Mouse (Mus musculus): Measurements from ENCODE around the gene Olfr350.

DNA sequence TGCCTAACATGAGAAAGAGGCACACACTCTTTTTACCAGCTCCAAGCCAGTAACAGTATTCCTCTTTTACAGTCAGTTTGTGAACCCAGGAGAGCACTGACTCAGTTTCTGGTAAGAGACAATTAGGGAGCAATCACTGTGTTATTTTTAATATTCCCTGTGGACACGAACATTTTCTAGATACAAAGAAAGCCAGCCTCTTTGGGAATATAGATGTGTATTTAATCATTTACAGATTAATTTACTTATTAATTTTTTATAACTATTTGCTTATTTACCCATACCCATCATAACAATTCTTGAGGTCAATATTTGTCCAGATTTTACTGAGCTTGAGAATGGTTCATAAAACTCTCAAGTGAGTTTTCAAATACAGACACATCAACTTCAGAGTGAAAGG, 29.2 kb upstream of the Olfr350 start, which contains the start of gene Olfr3:
- TF ChIP-seq CTCF (IDR thresholded peaks at IDR 0.05; ENCODE audit: low read depth, low read length): no peak
- no peak for TF ChIP-seq POLR2A (IDR thresholded peaks at IDR 0.05; ENCODE audit: borderline replicate concordance, low read depth, low read length)

All from bone marrow macrophage, adult 2 months (primary cell).